ENCODE assay signal across 8 mouse cellular contexts in the genomic region with DNA sequence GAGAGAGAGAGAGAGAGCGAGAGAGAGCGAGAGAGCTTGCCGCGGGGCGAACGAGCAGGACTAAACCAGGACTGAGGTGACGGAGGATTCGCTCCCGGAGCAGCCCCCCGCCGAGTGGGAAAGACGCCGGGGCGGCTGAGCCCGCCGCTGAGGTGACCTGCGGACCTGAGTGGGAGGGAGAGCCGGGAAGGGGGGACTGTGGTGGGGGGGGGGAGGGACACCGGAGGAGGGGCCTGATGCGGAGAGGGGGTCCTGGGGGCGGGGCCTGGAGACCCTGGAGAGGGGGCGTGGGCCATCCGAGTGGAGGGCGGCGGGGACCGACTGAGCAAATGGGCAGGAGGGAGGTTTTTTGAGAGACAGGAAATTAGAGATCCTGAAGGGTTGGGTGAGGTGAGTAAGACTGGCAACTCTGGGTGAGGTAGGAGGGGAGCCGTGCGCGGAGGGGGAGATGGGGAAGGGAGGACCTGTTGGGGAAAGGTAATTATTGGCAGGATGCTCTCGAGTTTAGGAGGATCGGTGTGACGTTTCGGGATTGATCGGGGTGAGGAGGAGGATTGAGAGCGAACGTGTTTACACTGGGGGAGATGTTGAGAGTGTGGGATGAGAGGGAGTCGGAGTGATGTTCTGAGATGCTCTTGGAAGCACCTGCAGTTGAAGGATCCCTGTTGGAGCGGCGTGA. TPM values are rescaled to one million over a fixed set of nuclear protein-coding genes. Genes with fewer than 3 reads are reported as not detected.
A peak's percentile ranks its signal among the peaks of the same experiment; 100 is the strongest.
DNase-seq lines count a peak whose midpoint lies in the region; ATAC-seq and TF ChIP-seq lines count a peak whose summit lies in the region.

No protein-coding gene starts in this region.

- H3K4me2 ChIP-seq in forebrain, embryonic 14.5 days (ENCODE audit: low read length) = peak overlapping the region; percentile 67
- peak overlapping the region; percentile 79 for H3K4me2 ChIP-seq in kidney, embryonic 15.5 days
- peak overlapping the region; percentile 90 for H3K4me2 ChIP-seq in liver, postnatal 0 days (ENCODE audit: low read depth, low read length)

- H3K27ac ChIP-seq in forebrain, embryonic 14.5 days (ENCODE audit: low read depth, low read length) = peak overlapping the region; percentile 93
- H3K27ac ChIP-seq in kidney, embryonic 15.5 days = peak overlapping the region; percentile 96
- peak overlapping the region; percentile 94 for H3K27ac ChIP-seq in liver, postnatal 0 days (ENCODE audit: low read depth)

- peaks cover 24% of the 10 kb centered on the region; the same call in 1 of the 2 replicates for H3K36me3 ChIP-seq in forebrain, embryonic 14.5 days (ENCODE audit: control insufficient read depth, insufficient read depth, low read length)
- H3K36me3 ChIP-seq in kidney, embryonic 15.5 days = peaks cover 31% of the 10 kb centered on the region
- peaks cover 20% of the 10 kb centered on the region for H3K36me3 ChIP-seq in liver, postnatal 0 days (replicated peaks; ENCODE audit: insufficient read depth, low read length)

- no peaks in the 10 kb centered on the region; the same call in 1 of the 2 replicates for H3K4me1 ChIP-seq in lung, adult 2 months (ENCODE audit: control insufficient read depth, insufficient read depth, low read length)
- H3K4me1 ChIP-seq in forebrain, embryonic 14.5 days (ENCODE audit: control insufficient read depth, insufficient read depth, low read length) = peaks cover 8% of the 10 kb centered on the region
- H3K4me1 ChIP-seq in kidney, embryonic 15.5 days = peaks cover 14% of the 10 kb centered on the region
- peaks cover 8% of the 10 kb centered on the region for H3K4me1 ChIP-seq in liver, postnatal 0 days (ENCODE audit: insufficient read depth)

- DNase-seq in lung, adult 2 months = no peak
- no peak for DNase-seq in lung, postnatal 14 days
- DNase-seq in adipocyte (ENCODE audit: low spot score) = peak; percentile 26
- DNase-seq in forebrain, embryonic 14.5 days (ENCODE audit: low spot score) = peak; percentile 79
- DNase-seq in liver, postnatal 0 days = peak; percentile 61
- no peak for DNase-seq in adrenal gland, adult 2 months

- TF ChIP-seq CTCF in lung, adult 2 months (IDR thresholded peaks at IDR 0.05; ENCODE audit: insufficient read depth, low read length) = no peak
- no peak for TF ChIP-seq CTCF in liver, postnatal 0 days (IDR thresholded peaks at IDR 0.05; ENCODE audit: low read depth)

- peak overlapping the region; percentile 72 for H3K9ac ChIP-seq in forebrain, embryonic 14.5 days (ENCODE audit: low read length)
- H3K9ac ChIP-seq in kidney, embryonic 15.5 days = peak overlapping the region; percentile 71
- H3K9ac ChIP-seq in liver, postnatal 0 days (replicated peaks) = peak overlapping the region; percentile 91

- peak; percentile 74 for ATAC-seq in forebrain, embryonic 14.5 days
- peak; percentile 85 for ATAC-seq in kidney, embryonic 15.5 days (replicated peaks; ENCODE audit: low FRiP score)
- peak; percentile 70 for ATAC-seq in liver, postnatal 0 days
- peak; percentile 14; the same call in 1 of the 2 replicates for ATAC-seq in neutrophil, adult 5-6 weeks (ENCODE audit: extremely low read depth, insufficient number of reproducible peaks, low FRiP score, poor library complexity, severe bottlenecking)

- no peaks in the 10 kb centered on the region for H3K9me3 ChIP-seq in forebrain, embryonic 14.5 days (replicated peaks; ENCODE audit: control insufficient read depth, low read length)
- no peaks in the 10 kb centered on the region for H3K9me3 ChIP-seq in kidney, embryonic 15.5 days (replicated peaks)
- H3K9me3 ChIP-seq in liver, postnatal 0 days (ENCODE audit: low read length) = no peaks in the 10 kb centered on the region

- WGBS in lung, adult 2 months = 1% methylated on average over 38 of the region's 39 CpGs
- WGBS in forebrain, embryonic 14.5 days = under 1% methylated on average over 37 of the region's 39 CpGs
- WGBS in kidney, embryonic 15.5 days = under 1% methylated on average over 39 of the region's 39 CpGs
- under 1% methylated on average over 36 of the region's 39 CpGs for WGBS in liver, postnatal 0 days (ENCODE audit: insufficient replicate concordance)

- no peaks in the 10 kb centered on the region for H3K27me3 ChIP-seq in forebrain, embryonic 14.5 days (replicated peaks; ENCODE audit: control insufficient read depth, insufficient read depth, low read length)
- H3K27me3 ChIP-seq in kidney, embryonic 15.5 days = no peaks in the 10 kb centered on the region
- H3K27me3 ChIP-seq in liver, postnatal 0 days (ENCODE audit: insufficient read depth, low read length) = no peaks in the 10 kb centered on the region

- no peak for TF ChIP-seq POLR2A in lung, adult 2 months (IDR thresholded peaks at IDR 0.05; ENCODE audit: borderline replicate concordance, extremely low read depth, low read depth, low read length)

- peak overlapping the region; percentile 91 for H3K4me3 ChIP-seq in lung, adult 2 months (replicated peaks; ENCODE audit: extremely low read depth, low read depth, low read length)
- peak overlapping the region; percentile 62 for H3K4me3 ChIP-seq in forebrain, embryonic 14.5 days (ENCODE audit: low read depth, low read length)
- peak overlapping the region; percentile 75 for H3K4me3 ChIP-seq in kidney, embryonic 15.5 days (replicated peaks)
- H3K4me3 ChIP-seq in liver, postnatal 0 days (ENCODE audit: low read depth, low read length) = peak overlapping the region; percentile 94

- TF ChIP-seq EP300 in liver, postnatal 0 days (IDR thresholded peaks at IDR 0.05; ENCODE audit: low read depth) = no peak

RNA-seq across cellular contexts. Expression of gene Wipf2, which starts 0.5 kb away (rescaled TPM):
- polyA plus RNA-seq in lung, adult 2 months (2012; rRNA removed) = 10.1 and 14.0 TPM in 2 replicates
- 3.3 and 3.7 TPM in 2 replicates for polyA plus RNA-seq in forebrain, embryonic 14.5 days (2014; fragmentation: Nextera tagmentation; extraction: Ambion mirVana)
- polyA plus RNA-seq in kidney, embryonic 15.5 days (2015; fragmentation: Nextera tagmentation; extraction: Ambion mirVana) = 4.2 and 5.2 TPM in 2 replicates
- polyA plus RNA-seq in liver, postnatal 0 days (2015; fragmentation: Nextera tagmentation; extraction: Ambion mirVana) = 1.2 TPM in 2 replicates
- total RNA-seq in neutrophil, adult 5-6 weeks (2017) = 13.4 and 16.2 TPM in 2 replicates
- 10 to 100 TPM; 15.6 to 23.7 TPM for total RNA-seq in adrenal gland, adult 2 months (2021)
- polyA plus RNA-seq in adrenal gland, adult 2 months (2012; rRNA removed) = 8.9 and 13.4 TPM in 2 replicates

RNA-seq across cellular contexts. Expression of gene Rapgefl1, which starts 27.3 kb away (rescaled TPM):
- 3.4 and 18.4 TPM in 2 replicates for polyA plus RNA-seq in lung, adult 2 months (2012; rRNA removed)
- 3.0 and 4.5 TPM in 2 replicates for polyA plus RNA-seq in forebrain, embryonic 14.5 days (2014; fragmentation: Nextera tagmentation; extraction: Ambion mirVana)
- polyA plus RNA-seq in kidney, embryonic 15.5 days (2015; fragmentation: Nextera tagmentation; extraction: Ambion mirVana) = 1.6 and 1.7 TPM in 2 replicates
- polyA plus RNA-seq in liver, postnatal 0 days (2015; fragmentation: Nextera tagmentation; extraction: Ambion mirVana) = 0.11 and 0.21 TPM in 2 replicates
- total RNA-seq in neutrophil, adult 5-6 weeks (2017) = 0.58 and 0.61 TPM in 2 replicates
- under 1 TPM; 0.29 to 0.79 TPM for total RNA-seq in adrenal gland, adult 2 months (2021)
- 1.5 and 1.9 TPM in 2 replicates for polyA plus RNA-seq in adrenal gland, adult 2 months (2012; rRNA removed)

RNA-seq across cellular contexts. Expression of gene Cdc6, which starts 43.7 kb away (rescaled TPM):
- 0.16 and 0.25 TPM in 2 replicates for polyA plus RNA-seq in lung, adult 2 months (2012; rRNA removed)
- 14.1 and 16.4 TPM in 2 replicates for polyA plus RNA-seq in forebrain, embryonic 14.5 days (2014; fragmentation: Nextera tagmentation; extraction: Ambion mirVana)
- polyA plus RNA-seq in kidney, embryonic 15.5 days (2015; fragmentation: Nextera tagmentation; extraction: Ambion mirVana) = 36.3 and 39.1 TPM in 2 replicates
- polyA plus RNA-seq in liver, postnatal 0 days (2015; fragmentation: Nextera tagmentation; extraction: Ambion mirVana) = 19.1 and 22.3 TPM in 2 replicates
- 2.0 and 2.2 TPM in 2 replicates for total RNA-seq in neutrophil, adult 5-6 weeks (2017)
- total RNA-seq in adrenal gland, adult 2 months (2021) = under 1 TPM; 0.48 to 0.86 TPM
- polyA plus RNA-seq in adrenal gland, adult 2 months (2012; rRNA removed) = 0.07 and 0.08 TPM in 2 replicates

RNA-seq across cellular contexts. Expression of gene Casc3, which starts 59.2 kb away (rescaled TPM):
- 33.6 and 37.9 TPM in 2 replicates for polyA plus RNA-seq in lung, adult 2 months (2012; rRNA removed)
- 41.0 and 45.0 TPM in 2 replicates for polyA plus RNA-seq in forebrain, embryonic 14.5 days (2014; fragmentation: Nextera tagmentation; extraction: Ambion mirVana)
- 40.6 and 40.8 TPM in 2 replicates for polyA plus RNA-seq in kidney, embryonic 15.5 days (2015; fragmentation: Nextera tagmentation; extraction: Ambion mirVana)
- 6.7 and 7.0 TPM in 2 replicates for polyA plus RNA-seq in liver, postnatal 0 days (2015; fragmentation: Nextera tagmentation; extraction: Ambion mirVana)
- total RNA-seq in neutrophil, adult 5-6 weeks (2017) = 58.7 and 64.0 TPM in 2 replicates
- 10 to 100 TPM; 30.0 to 32.3 TPM for total RNA-seq in adrenal gland, adult 2 months (2021)
- 27.9 and 30.2 TPM in 2 replicates for polyA plus RNA-seq in adrenal gland, adult 2 months (2012; rRNA removed)

Comparison
In these comparisons a context has a peak if more than half of its experiments do, and no peak if none do; other contexts are left out.
1. DNase-seq: peak in adipocyte (single experiment), forebrain, embryonic 14.5 days (single experiment) and liver, postnatal 0 days (single experiment); none in lung, adult 2 months (single experiment), lung, postnatal 14 days (single experiment) and adrenal gland, adult 2 months (single experiment).
2. ATAC-seq: peak in every context shown above with its lines; median percentile 85 in kidney, embryonic 15.5 days; 74 in forebrain, embryonic 14.5 days; 70 in liver, postnatal 0 days; 14 in neutrophil, adult 5-6 weeks.
3. RNA of gene Cdc6, which starts 43.7 kb away (polyA plus RNA-seq): 36.3 to 39.1 TPM in kidney, embryonic 15.5 days, 19.1 to 22.3 TPM in liver, postnatal 0 days and 14.1 to 16.4 TPM in forebrain, embryonic 14.5 days; 0.16 to 0.25 TPM in lung, adult 2 months and 0.07 to 0.08 TPM in adrenal gland, adult 2 months; every median in the first group is over 10 times any median in the second.
4. Peak in every context shown above with its lines, with median percentiles within 50 percentile points of each other: H3K4me3 ChIP-seq, H3K27ac ChIP-seq, H3K4me2 ChIP-seq and H3K9ac ChIP-seq.